Mouse (Mus musculus): ENCODE results near the gene Polm. TPM values are rescaled to one million over a fixed set of nuclear protein-coding genes. Genes with fewer than 3 reads are reported as not detected.

Gene Polm
- polyA plus RNA-seq, 1 experiment from 2014 or later = 9.0 TPM

Other genes with a start within 250 kb of the Polm start
- gene Mrps24, start 122.3 kb downstream of the Polm start, polyA plus RNA-seq (2016; fragmentation: Nextera tagmentation; extraction: Ambion mirVana) = 168 and 177 TPM in 2 replicates
- gene Urgcp, start 75.6 kb downstream of the Polm start, polyA plus RNA-seq (2016; fragmentation: Nextera tagmentation; extraction: Ambion mirVana) = 24.6 and 25.7 TPM in 2 replicates
- gene Dbnl, start 49.5 kb downstream of the Polm start, polyA plus RNA-seq (2016; fragmentation: Nextera tagmentation; extraction: Ambion mirVana) = 122 and 123 TPM in 2 replicates
- gene Pgam2, start 34.3 kb downstream of the Polm start, polyA plus RNA-seq (2016; fragmentation: Nextera tagmentation; extraction: Ambion mirVana) = 36.5 and 39.0 TPM in 2 replicates
- gene Aebp1, start 23.9 kb upstream of the Polm start, polyA plus RNA-seq (2016; fragmentation: Nextera tagmentation; extraction: Ambion mirVana) = 12.5 and 15.2 TPM in 2 replicates
- 127 and 129 TPM in 2 replicates for gene Pold2, start 40.3 kb upstream of the Polm start, polyA plus RNA-seq (2016; fragmentation: Nextera tagmentation; extraction: Ambion mirVana)
- 1.3 and 2.4 TPM in 2 replicates for gene Myl7, start 60.8 kb upstream of the Polm start, polyA plus RNA-seq (2016; fragmentation: Nextera tagmentation; extraction: Ambion mirVana)
- gene Gck, start 112.1 kb upstream of the Polm start, polyA plus RNA-seq (2016; fragmentation: Nextera tagmentation; extraction: Ambion mirVana) = 0.78 and 0.90 TPM in 2 replicates
- 52.8 and 57.9 TPM in 2 replicates for gene Ykt6, start 117.7 kb upstream of the Polm start, polyA plus RNA-seq (2016; fragmentation: Nextera tagmentation; extraction: Ambion mirVana)
- gene Camk2b, start 228.3 kb upstream of the Polm start, polyA plus RNA-seq (2016; fragmentation: Nextera tagmentation; extraction: Ambion mirVana) = 0.74 and 0.91 TPM in 2 replicates

Data from limb, embryonic 12.5 days (tissue).